Mouse (Mus musculus): ENCODE results near the gene Slc16a10. TPM values are rescaled to one million over a fixed set of nuclear protein-coding genes. Genes with fewer than 3 reads are reported as not detected.
A peak's percentile ranks its signal among the peaks of the same experiment; 100 is the strongest.

Gene Slc16a10
- total RNA-seq, 2 experiments from 2014 or later, result 18.8 to 21.7 TPM

GRCm38 (mm10) chr10:40109520-40109919 lies 32.5 kb downstream of the Slc16a10 start:
- DNase-seq, result no peak

- DNase-seq, result no peak
Observed at GRCm38 (mm10) chr10:40108992-40109391, 33.1 kb downstream of the Slc16a10 start.

GRCm38 (mm10) chr10:40107995-40108394 lies 34.1 kb downstream of the Slc16a10 start:
- peak in 1 of 2 experiments; percentile 67 for DNase-seq

GRCm38 (mm10) chr10:40105174-40105573 lies 36.9 kb downstream of the Slc16a10 start:
- no peak for DNase-seq

GRCm38 (mm10) chr10:40103790-40104189 lies 38.3 kb downstream of the Slc16a10 start:
- peak; percentile 66 to 68 for DNase-seq

- DNase-seq, result no peak
Observed at GRCm38 (mm10) chr10:40102986-40103385, 39.1 kb downstream of the Slc16a10 start.

GRCm38 (mm10) chr10:40102166-40102565 lies 39.9 kb downstream of the Slc16a10 start:
- peak in 1 of 2 experiments; percentile 38 for DNase-seq

GRCm38 (mm10) chr10:40098441-40098840 lies 43.6 kb downstream of the Slc16a10 start:
- DNase-seq, result no peak

- DNase-seq, result no peak
Observed at GRCm38 (mm10) chr10:40097519-40097918, 44.5 kb downstream of the Slc16a10 start.

- no peak for DNase-seq
Observed at GRCm38 (mm10) chr10:40094752-40095151, 47.3 kb downstream of the Slc16a10 start.

- no peak for DNase-seq
Observed at GRCm38 (mm10) chr10:40093526-40093925, 48.5 kb downstream of the Slc16a10 start.

- no peak for DNase-seq
Observed at GRCm38 (mm10) chr10:40091455-40091854, 50.6 kb downstream of the Slc16a10 start.

- DNase-seq, result peak; percentile 59 to 66
Observed at GRCm38 (mm10) chr10:40090504-40091428, 51.3 kb downstream of the Slc16a10 start.

- peak; percentile 63 for DNase-seq
Observed at GRCm38 (mm10) chr10:40084332-40085093, 57.5 kb downstream of the Slc16a10 start.

- DNase-seq, result no peak
Observed at GRCm38 (mm10) chr10:40083556-40083955, 58.5 kb downstream of the Slc16a10 start.

- DNase-seq, result peak; percentile 61
Observed at GRCm38 (mm10) chr10:40082668-40083067, 59.4 kb downstream of the Slc16a10 start.

- no peak for DNase-seq
Observed at GRCm38 (mm10) chr10:40080533-40080932, 61.5 kb downstream of the Slc16a10 start.

GRCm38 (mm10) chr10:40079256-40079655 lies 62.8 kb downstream of the Slc16a10 start:
- no peak for DNase-seq

GRCm38 (mm10) chr10:40077960-40078353 lies 64.1 kb downstream of the Slc16a10 start:
- DNase-seq, result no peak

- DNase-seq, result no peak
Observed at GRCm38 (mm10) chr10:40077346-40077959, 64.6 kb downstream of the Slc16a10 start.

- no peak for DNase-seq
Observed at GRCm38 (mm10) chr10:40073608-40074007, 68.5 kb downstream of the Slc16a10 start.

GRCm38 (mm10) chr10:40070684-40071083 lies 71.4 kb downstream of the Slc16a10 start:
- DNase-seq, result no peak

- DNase-seq, result peak; percentile 75 to 81
Observed at GRCm38 (mm10) chr10:40069270-40069669, 72.8 kb downstream of the Slc16a10 start.
